Mouse (Mus musculus): ENCODE results near the gene Cdyl2. TPM values are rescaled to one million over a fixed set of nuclear protein-coding genes. Genes with fewer than 3 reads are reported as not detected.

The Cdyl2 gene
- total RNA-seq, 1 experiment, result 37.3 TPM

DNA sequence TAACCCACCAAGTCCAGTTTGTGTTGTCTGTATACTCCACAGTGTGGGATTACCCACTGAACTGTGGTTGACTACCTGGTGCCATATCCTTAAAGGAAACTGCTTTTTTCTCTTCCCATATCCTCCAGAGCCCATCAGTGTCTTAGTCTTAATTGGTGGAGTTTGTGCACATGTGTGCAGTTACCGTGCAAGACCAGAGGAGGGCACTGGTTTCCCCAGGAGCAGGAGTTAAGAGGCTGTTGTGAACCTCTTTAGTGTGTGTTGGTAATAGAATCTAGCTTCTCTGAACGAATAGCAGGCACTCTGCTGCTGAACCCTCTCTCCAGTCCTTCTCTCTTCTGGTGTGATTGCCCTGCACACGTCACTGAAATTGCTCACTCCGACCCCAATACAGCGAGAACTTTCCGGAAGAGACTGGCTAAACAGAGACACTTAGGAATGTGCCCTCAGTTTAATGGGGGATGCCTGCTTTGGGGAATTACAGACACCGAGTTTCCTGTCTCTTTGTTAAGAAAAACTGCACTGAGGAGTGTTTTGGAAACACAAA is 39.1 kb upstream of the Cdyl2 start:
- Histone ChIP-seq H3K4me1 (ENCODE audit: control insufficient read depth in 2 of 2, insufficient read depth in 2 of 2, low read length in 2 of 2, poor library complexity in 1 of 2) (peaks cover 0 to 4% of the 10 kb centered on the region in 2 experiments; a peak in 1 of 4 replicates), H3K27ac (ENCODE audit: insufficient read depth, low read depth, low read length, poor library complexity, severe bottlenecking) (no peak overlapping the region), H3K4me3 (ENCODE audit: insufficient read depth in 1 of 2, low read depth in 1 of 2, low read length in 2 of 2, poor library complexity in 1 of 2, severe bottlenecking in 1 of 2) (no peak overlapping the region), H3K9ac (ENCODE audit: insufficient read depth, low read depth, low read length, poor library complexity, severe bottlenecking) (no peak overlapping the region), H3K9me3 (ENCODE audit: control insufficient read depth, insufficient read depth, low read depth, low read length) (no peaks in the 10 kb centered on the region), H3K36me3 (ENCODE audit: control insufficient read depth, insufficient read depth, low read length, poor library complexity, severe bottlenecking) (no peaks in the 10 kb centered on the region)
- peak; percentile 58 for TF ChIP-seq ZC3H11A (IDR thresholded peaks at IDR 0.05; ENCODE audit: borderline replicate concordance, low read depth, low read length)
- TF ChIP-seq HCFC1 (IDR thresholded peaks at IDR 0.05; ENCODE audit: borderline replicate concordance, insufficient read depth, low read length), result no peak
- in situ Hi-C loops (cut with MboI; ENCODE audit: low sequenced_read_pairs in 2 of 2, unreplicated experiment in 2 of 2), result no loop called here
- DNase-seq (ENCODE audit: low read depth, low spot score), result peak; percentile 59

DNA sequence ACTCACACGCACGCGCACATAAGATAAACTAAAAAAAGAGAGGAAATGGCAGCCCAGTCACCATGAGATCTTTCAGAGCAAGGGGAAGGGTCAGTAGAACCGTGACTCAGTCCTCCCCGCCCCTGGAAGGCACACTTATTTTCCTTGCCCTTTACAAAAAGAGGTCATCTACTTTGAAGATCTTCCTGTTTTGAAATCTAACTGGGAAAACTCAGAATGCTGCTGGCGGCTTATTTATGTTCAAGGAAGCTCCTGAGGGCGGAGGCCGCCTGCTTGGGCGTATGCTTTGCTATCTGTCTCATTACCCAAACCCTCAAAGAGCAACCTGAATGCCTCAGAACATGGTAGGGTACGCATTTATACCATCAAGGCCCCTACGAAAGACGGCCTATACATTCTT is 38.0 kb upstream of the Cdyl2 start:
- no peak overlapping the region for H3K9ac ChIP-seq (ENCODE audit: insufficient read depth, low read depth, low read length, poor library complexity, severe bottlenecking)
- TF ChIP-seq ZC3H11A (IDR thresholded peaks at IDR 0.05; ENCODE audit: borderline replicate concordance, low read depth, low read length) (no peak), ZNF384 (IDR thresholded peaks at IDR 0.05; ENCODE audit: low read depth, low read length) (no peak), CHD2 (IDR thresholded peaks at IDR 0.05; ENCODE audit: low read depth, low read length) (no peak), MAFK (IDR thresholded peaks at IDR 0.05; ENCODE audit: insufficient read depth, low read depth, low read length) (no peak), HCFC1 (IDR thresholded peaks at IDR 0.05; ENCODE audit: borderline replicate concordance, insufficient read depth, low read length) (no peak)
- no peak for DNase-seq (ENCODE audit: low read depth, low spot score)
- in situ Hi-C loops (cut with MboI; ENCODE audit: low sequenced_read_pairs in 2 of 2, unreplicated experiment in 2 of 2), result no loop called here
- H3K4me1 ChIP-seq (ENCODE audit: control insufficient read depth in 2 of 2, insufficient read depth in 2 of 2, low read length in 2 of 2, poor library complexity in 1 of 2), result peaks cover 0 to 4% of the 10 kb centered on the region in 2 experiments; a peak in 1 of 4 replicates
- no peak overlapping the region for H3K4me3 ChIP-seq (ENCODE audit: insufficient read depth in 1 of 2, low read depth in 1 of 2, low read length in 2 of 2, poor library complexity in 1 of 2, severe bottlenecking in 1 of 2)
- H3K27ac ChIP-seq (ENCODE audit: insufficient read depth, low read depth, low read length, poor library complexity, severe bottlenecking), result no peak overlapping the region
- no peaks in the 10 kb centered on the region for H3K36me3 ChIP-seq (ENCODE audit: control insufficient read depth, insufficient read depth, low read length, poor library complexity, severe bottlenecking)
- H3K9me3 ChIP-seq (ENCODE audit: control insufficient read depth, insufficient read depth, low read depth, low read length), result no peaks in the 10 kb centered on the region

DNA sequence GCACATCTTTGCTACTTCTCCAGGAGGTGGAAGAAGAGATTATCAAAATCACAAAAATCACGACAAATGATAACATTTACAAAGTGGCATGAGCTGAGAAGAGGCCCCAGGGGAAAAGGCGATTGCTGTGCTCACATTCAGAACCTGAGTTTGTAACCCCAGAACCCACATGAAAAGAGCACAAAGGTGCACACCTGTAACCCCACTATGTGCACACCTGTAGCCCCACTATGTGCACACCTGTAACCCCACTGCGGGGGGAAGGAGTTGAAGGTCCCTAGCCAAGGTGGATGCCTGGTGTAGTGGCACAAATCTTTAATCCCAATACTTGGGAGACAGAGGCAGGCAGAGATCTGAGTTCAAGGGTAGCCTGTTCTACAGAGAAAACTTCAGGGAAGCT is 23.4 kb upstream of the Cdyl2 start:
- no peaks in the 10 kb centered on the region for H3K36me3 ChIP-seq (ENCODE audit: control insufficient read depth, insufficient read depth, low read length, poor library complexity, severe bottlenecking)
- no peak overlapping the region for H3K4me3 ChIP-seq (ENCODE audit: insufficient read depth in 1 of 2, low read depth in 1 of 2, low read length in 2 of 2, poor library complexity in 1 of 2, severe bottlenecking in 1 of 2)
- no peak for DNase-seq (ENCODE audit: low read depth, low spot score)
- in situ Hi-C loops (cut with MboI; ENCODE audit: low sequenced_read_pairs in 2 of 2, unreplicated experiment in 2 of 2), result no loop called here
- TF ChIP-seq ZNF384 (IDR thresholded peaks at IDR 0.05; ENCODE audit: low read depth, low read length) (no peak), CHD2 (IDR thresholded peaks at IDR 0.05; ENCODE audit: low read depth, low read length) (no peak), HCFC1 (IDR thresholded peaks at IDR 0.05; ENCODE audit: borderline replicate concordance, insufficient read depth, low read length) (no peak), ZC3H11A (IDR thresholded peaks at IDR 0.05; ENCODE audit: borderline replicate concordance, low read depth, low read length) (no peak), MAFK (IDR thresholded peaks at IDR 0.05; ENCODE audit: insufficient read depth, low read depth, low read length) (no peak)
- no peak overlapping the region for H3K9ac ChIP-seq (ENCODE audit: insufficient read depth, low read depth, low read length, poor library complexity, severe bottlenecking)
- no peaks in the 10 kb centered on the region for H3K4me1 ChIP-seq (ENCODE audit: control insufficient read depth in 2 of 2, insufficient read depth in 2 of 2, low read length in 2 of 2, poor library complexity in 1 of 2)
- H3K9me3 ChIP-seq (ENCODE audit: control insufficient read depth, insufficient read depth, low read depth, low read length), result no peaks in the 10 kb centered on the region
- H3K27ac ChIP-seq (ENCODE audit: insufficient read depth, low read depth, low read length, poor library complexity, severe bottlenecking), result no peak overlapping the region

DNA sequence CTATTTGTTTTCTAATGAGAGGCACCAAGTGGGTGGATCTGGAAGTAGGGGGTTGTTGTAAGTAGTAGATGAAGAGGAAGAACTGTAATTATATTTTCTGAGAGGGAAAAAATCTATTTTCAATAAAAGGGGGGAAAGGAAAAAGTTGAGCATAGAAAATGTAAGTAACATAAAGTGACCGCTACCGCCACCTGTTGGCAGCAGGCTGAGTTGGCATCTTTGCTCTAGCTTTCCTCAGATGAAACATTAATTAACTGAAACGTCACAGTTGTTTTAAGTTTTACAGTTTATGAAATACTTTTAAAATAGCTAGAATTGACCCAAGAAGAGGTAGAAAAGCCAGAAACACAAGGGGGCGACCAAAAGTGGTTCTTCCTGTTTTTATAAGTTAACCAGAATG is 22.8 kb upstream of the Cdyl2 start:
- H3K36me3 ChIP-seq (ENCODE audit: control insufficient read depth, insufficient read depth, low read length, poor library complexity, severe bottlenecking), result no peaks in the 10 kb centered on the region
- peak; percentile 38 for DNase-seq (ENCODE audit: low read depth, low spot score)
- no peak for TF ChIP-seq ZC3H11A (IDR thresholded peaks at IDR 0.05; ENCODE audit: borderline replicate concordance, low read depth, low read length)
- TF ChIP-seq MAFK (IDR thresholded peaks at IDR 0.05; ENCODE audit: insufficient read depth, low read depth, low read length), result peak; percentile 61; the same call in 1 of the 2 replicates
- no peak overlapping the region for H3K9ac ChIP-seq (ENCODE audit: insufficient read depth, low read depth, low read length, poor library complexity, severe bottlenecking)
- H3K4me3 ChIP-seq (ENCODE audit: insufficient read depth in 1 of 2, low read depth in 1 of 2, low read length in 2 of 2, poor library complexity in 1 of 2, severe bottlenecking in 1 of 2), result no peak overlapping the region
- no peaks in the 10 kb centered on the region for H3K4me1 ChIP-seq (ENCODE audit: control insufficient read depth in 2 of 2, insufficient read depth in 2 of 2, low read length in 2 of 2, poor library complexity in 1 of 2)
- in situ Hi-C loops (cut with MboI; ENCODE audit: low sequenced_read_pairs in 2 of 2, unreplicated experiment in 2 of 2), result no loop called here
- no peaks in the 10 kb centered on the region for H3K9me3 ChIP-seq (ENCODE audit: control insufficient read depth, insufficient read depth, low read depth, low read length)
- no peak overlapping the region for H3K27ac ChIP-seq (ENCODE audit: insufficient read depth, low read depth, low read length, poor library complexity, severe bottlenecking)

DNA sequence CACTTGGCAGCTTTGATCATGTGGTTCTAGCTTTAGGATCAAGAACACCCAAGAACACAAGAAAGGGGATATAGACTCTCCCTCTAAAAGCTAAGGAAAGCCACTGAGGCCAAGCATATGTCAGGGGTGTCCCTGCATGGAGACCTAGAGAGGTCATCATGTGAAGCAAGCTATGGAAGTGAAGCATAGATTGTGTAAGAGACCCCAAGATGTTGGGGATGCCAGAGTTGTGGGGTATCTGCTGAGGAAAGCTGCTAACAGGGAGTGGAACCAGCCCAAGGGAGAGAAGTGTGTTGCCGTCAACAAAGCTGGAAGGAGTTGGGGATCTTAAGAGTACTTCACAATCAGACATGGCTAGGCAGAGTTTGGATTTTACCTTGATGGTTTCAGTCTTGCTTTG is 7.9 kb upstream of the Cdyl2 start:
- H3K36me3 ChIP-seq (ENCODE audit: control insufficient read depth, insufficient read depth, low read length, poor library complexity, severe bottlenecking), result no peaks in the 10 kb centered on the region
- no peak for DNase-seq (ENCODE audit: low read depth, low spot score)
- TF ChIP-seq ZNF384 (IDR thresholded peaks at IDR 0.05; ENCODE audit: low read depth, low read length) (no peak), HCFC1 (IDR thresholded peaks at IDR 0.05; ENCODE audit: borderline replicate concordance, insufficient read depth, low read length) (no peak), ZC3H11A (IDR thresholded peaks at IDR 0.05; ENCODE audit: borderline replicate concordance, low read depth, low read length) (no peak), CHD2 (IDR thresholded peaks at IDR 0.05; ENCODE audit: low read depth, low read length) (no peak), MAFK (IDR thresholded peaks at IDR 0.05; ENCODE audit: insufficient read depth, low read depth, low read length) (no peak)
- no peak overlapping the region for H3K27ac ChIP-seq (ENCODE audit: insufficient read depth, low read depth, low read length, poor library complexity, severe bottlenecking)
- no peak overlapping the region for H3K4me3 ChIP-seq (ENCODE audit: insufficient read depth in 1 of 2, low read depth in 1 of 2, low read length in 2 of 2, poor library complexity in 1 of 2, severe bottlenecking in 1 of 2)
- no peak overlapping the region for H3K9ac ChIP-seq (ENCODE audit: insufficient read depth, low read depth, low read length, poor library complexity, severe bottlenecking)
- H3K4me1 ChIP-seq (ENCODE audit: control insufficient read depth in 2 of 2, insufficient read depth in 2 of 2, low read length in 2 of 2, poor library complexity in 1 of 2), result no peaks in the 10 kb centered on the region; a peak in 2 of 4 replicates
- H3K9me3 ChIP-seq (ENCODE audit: control insufficient read depth, insufficient read depth, low read depth, low read length), result no peaks in the 10 kb centered on the region
- in situ Hi-C loops (cut with MboI; ENCODE audit: low sequenced_read_pairs in 2 of 2, unreplicated experiment in 2 of 2), result no loop called here
